Mouse (Mus musculus) limb, embryonic 11.5 days (tissue): ENCODE measurements around the gene Hist1h4k. TPM values are rescaled to one million over a fixed set of nuclear protein-coding genes. Genes with fewer than 3 reads are reported as not detected.
"Not testable (repeated sequence)": the region's sequence is repeated elsewhere in the genome, so short reads cannot be mapped to it uniquely, and the experiment has no call there.

ENCODE experiments used
- ATAC-seq: fragments of 200-750 bp; cut with Nextera tagmentation; 2 replicates; pipeline ENCODE4 v1.8.0; 2017; ENCODE audit warnings: low read depth; ENCODE audit not compliant: insufficient number of reproducible peaks, low FRiP score, low TSS enrichment
- DNase-seq: peaks from one replicate; pipeline ENCODE4 v3.0.0-alpha.2; 2015; ENCODE audit warnings: low spot score
- H3K27ac ChIP-seq: fragments of 300-500 bp; sonication (generic); replicated peaks from 2 replicates; pipeline ENCODE4 v1.5.1; 2014; ENCODE audit warnings: low read depth, mild to moderate bottlenecking, low read length
- H3K27me3 ChIP-seq: fragments of 300-500 bp; sonication (generic); 2 replicates; pipeline ENCODE4 v1.6.1; 2014; ENCODE audit warnings: mild to moderate bottlenecking, low read length, mixed read lengths; ENCODE audit not compliant: control insufficient read depth, insufficient read depth
- H3K36me3 ChIP-seq: fragments of 300-500 bp; sonication (generic); 2 replicates; pipeline ENCODE4 v1.6.1; 2014; ENCODE audit warnings: mild to moderate bottlenecking, low read length, moderate library complexity, mixed read lengths; ENCODE audit not compliant: control insufficient read depth, insufficient read depth
- H3K4me1 ChIP-seq: fragments of 300-500 bp; sonication (generic); 2 replicates; pipeline ENCODE4 v1.6.1; 2014; ENCODE audit warnings: low read length, mixed read lengths; ENCODE audit not compliant: control insufficient read depth, insufficient read depth
- H3K4me2 ChIP-seq: fragments of 300-500 bp; sonication (generic); 2 replicates; pipeline ENCODE4 v1.6.1; 2014; ENCODE audit warnings: low read depth, mild to moderate bottlenecking, moderate library complexity; ENCODE audit not compliant: severe bottlenecking
- H3K4me3 ChIP-seq: fragments of 300-500 bp; sonication (generic); 2 replicates; pipeline ENCODE4 v1.5.1; 2014; ENCODE audit warnings: low read depth, low read length
- H3K9ac ChIP-seq: fragments of 300-500 bp; sonication (generic); 2 replicates; pipeline ENCODE4 v1.6.1; 2014; ENCODE audit warnings: mild to moderate bottlenecking, low read length
- H3K9me3 ChIP-seq: fragments of 300-500 bp; sonication (generic); 2 replicates; pipeline ENCODE4 v1.6.1; 2016; ENCODE audit warnings: low read length; ENCODE audit not compliant: control insufficient read depth
- WGBS: fragments of 180-500 bp; shearing (Covaris S2); extraction: QIAGEN DNeasy Blood & Tissue Kit; methylation state at CpG from one replicate; pipeline ENCODE4 v1.1.7; 2014; 5-methylcytosine and 5-hydroxymethylcytosine counted together
- polyA plus RNA-seq: library from polyadenylated mRNA; unstranded; fragments of >200 nt; fragmentation: Nextera tagmentation; extraction: Ambion mirVana; gene quantifications from 2 replicates; pipeline ENCODE4 v1.2.1, GENCODE M21; 2014

Gene Hist1h4k
- polyA plus RNA-seq, 1 experiment from 2014 or later = 7.1 TPM

DNA sequence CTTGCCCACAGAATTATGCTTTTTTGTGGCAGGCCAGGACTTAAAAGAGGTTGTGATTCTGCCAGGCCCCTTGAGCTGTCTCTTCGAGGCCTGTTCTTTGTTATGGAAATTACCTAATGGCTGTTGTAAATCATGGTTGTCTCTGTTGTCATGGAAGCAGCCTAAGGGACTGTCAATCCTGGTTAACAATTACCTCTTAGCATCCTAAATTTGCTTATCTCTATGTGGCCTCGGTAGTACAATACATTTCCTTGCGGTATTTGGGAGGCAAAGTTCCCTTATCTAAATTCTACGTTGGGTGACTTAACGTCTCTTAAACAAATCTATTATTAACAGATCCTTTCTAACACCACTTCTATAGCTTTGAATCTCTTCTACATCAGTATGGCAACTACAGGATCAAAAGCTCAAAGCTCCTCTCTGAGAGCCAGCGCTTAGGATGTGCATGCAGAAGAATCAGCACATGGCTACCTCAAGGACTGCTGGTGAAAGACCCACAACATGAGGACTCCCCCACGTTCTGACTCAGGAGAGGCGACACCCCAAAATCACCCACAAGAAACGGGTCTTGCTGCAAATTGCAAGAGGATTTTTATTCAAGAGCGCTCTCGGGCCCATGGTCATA lies 22.2 kb downstream of the Hist1h4k start:
- no peaks in the 10 kb centered on the region for H3K4me1 ChIP-seq
- no peak overlapping the region for H3K9ac ChIP-seq
- 19% methylated on average over 11 of the region's 11 CpGs for WGBS
- no peaks in the 10 kb centered on the region for H3K36me3 ChIP-seq
- DNase-seq (no peak), ATAC-seq (no peak)
- H3K4me2 ChIP-seq = no peak overlapping the region
- no peaks in the 10 kb centered on the region for H3K9me3 ChIP-seq
- H3K27ac ChIP-seq = no peak overlapping the region
- no peaks in the 10 kb centered on the region for H3K27me3 ChIP-seq
- H3K4me3 ChIP-seq = no peak overlapping the region

DNA sequence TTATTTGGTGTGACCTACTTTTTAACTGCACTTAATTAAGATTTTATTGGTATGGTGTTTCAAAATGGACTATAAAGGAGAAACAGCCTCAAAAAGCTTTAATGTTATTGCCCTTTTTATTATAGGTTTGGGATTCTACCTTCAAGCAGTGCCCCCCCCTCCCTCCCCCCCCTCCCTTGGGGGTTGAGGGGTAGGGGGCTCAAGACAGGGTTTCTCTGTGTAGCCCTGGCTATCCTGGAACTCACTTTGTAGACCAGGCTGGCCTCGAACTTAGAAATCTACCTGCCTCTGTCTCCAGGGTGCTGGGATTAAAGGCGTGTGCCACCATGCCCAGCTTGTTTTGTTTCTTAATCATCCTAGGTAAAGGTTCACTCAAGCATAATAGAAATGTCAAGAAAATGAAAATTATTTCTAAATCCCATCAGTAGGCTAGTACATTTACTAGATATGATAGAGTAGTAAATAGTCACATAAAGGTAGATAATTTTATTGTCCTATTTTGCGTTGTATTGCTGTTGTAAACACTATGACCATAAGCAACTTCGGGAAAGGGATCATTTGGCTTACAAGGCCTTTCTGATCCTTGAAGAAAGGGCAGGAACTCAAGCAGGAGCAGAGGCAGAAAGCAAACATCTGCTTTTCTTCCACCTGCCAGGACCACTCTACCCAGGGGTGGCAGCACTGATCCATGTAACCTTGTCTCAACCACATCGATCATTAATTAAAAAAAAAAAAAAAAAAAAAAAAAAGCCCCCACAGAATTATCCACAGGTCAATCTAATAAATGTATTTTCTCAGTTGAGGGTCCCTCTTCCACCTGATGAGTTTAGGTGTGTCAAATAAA lies 27.1 kb downstream of the Hist1h4k start:
- H3K9ac ChIP-seq = no peak overlapping the region
- no peaks in the 10 kb centered on the region for H3K36me3 ChIP-seq
- peak overlapping the region; percentile 65; the same call in 1 of the 2 replicates for H3K27ac ChIP-seq
- no peaks in the 10 kb centered on the region for H3K27me3 ChIP-seq
- H3K4me1 ChIP-seq = 0 out of 2 replicates have a peak, but pooled peaks cover 4% of the 10 kb centered on the region
- H3K9me3 ChIP-seq = no peaks in the 10 kb centered on the region
- no peak overlapping the region for H3K4me3 ChIP-seq
- DNase-seq (peak; percentile 60), ATAC-seq (no peak)
- peak overlapping the region; percentile 40; the same call in 1 of the 2 replicates for H3K4me2 ChIP-seq
- WGBS = 37% methylated on average over 5 of the region's 5 CpGs

DNA sequence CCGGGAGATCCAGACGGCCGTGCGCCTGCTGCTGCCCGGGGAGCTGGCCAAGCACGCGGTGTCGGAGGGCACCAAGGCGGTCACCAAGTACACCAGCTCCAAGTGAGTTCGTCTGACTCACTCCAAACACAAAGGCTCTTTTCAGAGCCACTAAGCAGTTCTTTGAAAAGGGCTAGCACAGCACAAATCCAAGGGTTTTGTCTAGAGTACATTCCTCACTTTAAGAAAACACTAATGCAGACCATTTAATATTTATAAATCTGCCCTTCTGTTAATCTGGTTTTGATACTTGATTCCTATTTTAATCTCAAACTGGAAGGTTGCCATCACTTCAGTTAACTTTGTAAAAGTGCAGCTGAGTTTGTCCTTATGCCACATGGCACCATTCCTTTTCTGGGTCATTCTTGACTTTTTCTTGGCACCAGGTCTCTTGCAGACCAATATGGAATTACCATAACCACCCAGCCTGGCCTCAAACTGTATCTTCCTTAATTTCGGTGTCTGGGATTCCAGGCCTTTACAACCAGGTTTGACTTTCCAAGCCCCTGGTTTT lies 27.9 kb downstream of the Hist1h4k start:
- H3K36me3 ChIP-seq = no peaks in the 10 kb centered on the region
- H3K27me3 ChIP-seq = no peaks in the 10 kb centered on the region
- peak overlapping the region; percentile 96 for H3K27ac ChIP-seq
- WGBS = 4% methylated on average over 11 of the region's 11 CpGs
- 0 out of 2 replicates have a peak, but pooled peaks cover 4% of the 10 kb centered on the region for H3K4me1 ChIP-seq
- peak overlapping the region; percentile 15; the same call in 1 of the 2 replicates for H3K4me3 ChIP-seq
- peak overlapping the region; percentile 40 for H3K4me2 ChIP-seq
- H3K9me3 ChIP-seq = no peaks in the 10 kb centered on the region
- peak; percentile 3; the same call in 1 of the 2 replicates for ATAC-seq
- peak overlapping the region; percentile 44 for H3K9ac ChIP-seq
- peak; percentile 71 for DNase-seq

DNA sequence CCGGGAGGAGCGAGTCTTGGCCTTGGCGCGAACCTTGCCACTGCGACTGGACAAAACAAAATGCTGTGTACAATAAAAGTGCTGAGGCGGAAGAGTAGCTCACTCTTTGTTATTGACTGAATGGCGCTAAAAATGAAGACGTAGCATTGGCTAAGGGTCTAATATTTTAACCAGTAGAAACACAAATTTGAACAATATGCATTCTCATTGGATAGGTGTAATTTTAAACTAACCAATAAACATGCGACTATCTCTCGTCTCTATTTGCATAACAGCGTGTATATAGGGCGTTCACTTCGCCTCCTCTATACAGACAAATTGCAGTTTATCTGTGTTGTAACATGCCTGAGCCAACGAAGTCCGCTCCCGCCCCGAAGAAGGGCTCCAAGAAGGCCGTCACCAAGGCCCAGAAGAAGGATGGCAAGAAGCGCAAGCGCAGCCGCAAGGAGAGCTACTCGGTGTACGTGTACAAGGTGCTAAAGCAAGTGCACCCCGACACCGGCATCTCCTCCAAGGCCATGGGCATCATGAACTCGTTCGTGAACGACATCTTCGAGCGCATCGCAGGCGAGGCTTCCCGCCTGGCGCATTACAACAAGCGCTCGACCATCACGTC lies 28.4 kb downstream of the Hist1h4k start, which contains the start of gene Hist1h2bm:
Hist1h2bm (plus strand) TSS at position 288 of the 616 bp plus-strand sequence.
- H3K27me3 ChIP-seq, H3K4me1 ChIP-seq, H3K36me3 ChIP-seq, H3K9me3 ChIP-seq: not testable (repeated sequence)
- DNase-seq = peak; percentile 84
- WGBS = under 1% methylated on average over 37 of the region's 37 CpGs
- H3K27ac ChIP-seq = peak within 1 kb of the TSS; percentile 96
- H3K4me2 ChIP-seq = peak within 1 kb of the TSS; percentile 64
- peak within 1 kb of the TSS; percentile 82 for H3K9ac ChIP-seq
- peak within 1 kb of the TSS; percentile 30 for H3K4me3 ChIP-seq
- peak; percentile 97 for ATAC-seq

DNA sequence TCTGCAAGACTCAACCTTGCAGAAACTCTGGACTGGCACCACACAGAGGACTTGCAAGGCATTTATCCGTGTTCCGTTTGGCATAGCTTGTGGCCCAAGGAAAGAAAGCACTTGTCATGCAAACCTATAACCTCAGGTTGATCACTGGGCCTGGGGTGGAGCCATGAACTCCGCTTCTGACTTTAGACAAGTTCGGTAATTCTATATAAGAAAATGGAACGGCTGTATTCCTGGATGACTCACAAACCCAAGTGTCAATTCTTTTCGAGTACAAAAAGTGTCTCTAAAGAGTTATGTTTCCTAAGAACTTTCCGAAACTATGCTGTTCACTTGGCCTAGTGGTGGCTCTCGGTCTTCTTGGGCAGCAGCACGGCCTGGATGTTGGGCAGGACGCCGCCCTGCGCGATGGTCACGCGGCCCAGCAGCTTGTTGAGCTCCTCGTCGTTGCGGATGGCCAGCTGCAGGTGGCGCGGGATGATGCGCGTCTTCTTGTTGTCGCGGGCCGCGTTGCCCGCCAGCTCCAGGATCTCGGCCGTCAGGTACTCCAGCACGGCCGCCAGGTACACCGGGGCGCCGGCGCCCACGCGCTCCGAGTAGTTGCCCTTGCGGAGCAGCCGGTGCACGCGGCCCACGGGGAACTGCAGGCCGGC lies 29.1 kb downstream of the Hist1h4k start:
- not testable (repeated sequence) for ATAC-seq, H3K4me1 ChIP-seq

DNA sequence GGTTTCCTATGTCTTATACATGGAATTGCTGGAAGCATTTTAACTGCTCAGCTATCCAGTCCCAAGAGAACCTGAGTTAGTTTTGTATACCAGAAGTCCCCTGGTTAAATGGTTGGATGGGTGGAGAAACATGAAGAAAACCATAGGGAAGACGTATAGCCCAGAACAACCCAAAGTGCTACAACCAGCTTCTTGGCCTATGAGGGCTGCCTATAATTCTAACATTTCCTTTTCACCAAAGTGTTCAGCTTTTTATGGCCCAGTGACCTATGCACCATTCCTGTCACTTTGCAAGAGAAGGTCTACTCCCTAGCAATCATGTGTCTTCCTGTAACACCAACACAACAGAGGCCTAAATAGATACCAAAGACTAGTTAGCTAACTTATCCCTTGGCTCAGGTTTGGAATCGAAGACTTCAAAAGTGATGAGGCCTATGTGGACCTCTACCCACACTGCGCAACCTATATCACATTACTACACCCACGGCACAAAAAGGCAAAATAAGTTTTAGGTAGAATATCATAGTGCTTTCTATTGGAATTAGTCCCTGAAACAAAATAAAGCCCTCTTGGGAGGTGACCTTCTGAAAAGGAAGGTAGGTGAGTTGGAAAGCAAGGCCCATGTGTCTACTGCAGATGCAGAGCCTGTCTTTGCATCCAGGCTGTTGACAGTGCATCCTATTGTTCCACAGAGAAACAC lies 31.8 kb downstream of the Hist1h4k start:
- no peak for ATAC-seq
- WGBS = 57% methylated on average over 4 of the region's 4 CpGs
- Histone ChIP-seq H3K4me2 (peak overlapping the region; percentile 72), H3K27ac (peak overlapping the region; percentile 88), H3K4me1 (peaks cover 11% of the 10 kb centered on the region), H3K9me3 (no peaks in the 10 kb centered on the region), H3K36me3 (no peaks in the 10 kb centered on the region), H3K9ac (peak overlapping the region; percentile 66), H3K27me3 (no peaks in the 10 kb centered on the region), H3K4me3 (peak overlapping the region; percentile 42)
- peak; percentile 67 for DNase-seq

More for the DNA sequence above, 29.1 kb downstream of the Hist1h4k start:
- not testable (repeated sequence) for H3K9me3 ChIP-seq, H3K27me3 ChIP-seq, H3K36me3 ChIP-seq
- H3K9ac ChIP-seq = peak overlapping the region; percentile 82
- peak overlapping the region; percentile 30 for H3K4me3 ChIP-seq
- DNase-seq = peak; percentile 66
- H3K27ac ChIP-seq = peak overlapping the region; percentile 96
- H3K4me2 ChIP-seq = peak overlapping the region; percentile 64
- WGBS = 3% methylated on average over 20 of the region's 44 CpGs

DNA sequence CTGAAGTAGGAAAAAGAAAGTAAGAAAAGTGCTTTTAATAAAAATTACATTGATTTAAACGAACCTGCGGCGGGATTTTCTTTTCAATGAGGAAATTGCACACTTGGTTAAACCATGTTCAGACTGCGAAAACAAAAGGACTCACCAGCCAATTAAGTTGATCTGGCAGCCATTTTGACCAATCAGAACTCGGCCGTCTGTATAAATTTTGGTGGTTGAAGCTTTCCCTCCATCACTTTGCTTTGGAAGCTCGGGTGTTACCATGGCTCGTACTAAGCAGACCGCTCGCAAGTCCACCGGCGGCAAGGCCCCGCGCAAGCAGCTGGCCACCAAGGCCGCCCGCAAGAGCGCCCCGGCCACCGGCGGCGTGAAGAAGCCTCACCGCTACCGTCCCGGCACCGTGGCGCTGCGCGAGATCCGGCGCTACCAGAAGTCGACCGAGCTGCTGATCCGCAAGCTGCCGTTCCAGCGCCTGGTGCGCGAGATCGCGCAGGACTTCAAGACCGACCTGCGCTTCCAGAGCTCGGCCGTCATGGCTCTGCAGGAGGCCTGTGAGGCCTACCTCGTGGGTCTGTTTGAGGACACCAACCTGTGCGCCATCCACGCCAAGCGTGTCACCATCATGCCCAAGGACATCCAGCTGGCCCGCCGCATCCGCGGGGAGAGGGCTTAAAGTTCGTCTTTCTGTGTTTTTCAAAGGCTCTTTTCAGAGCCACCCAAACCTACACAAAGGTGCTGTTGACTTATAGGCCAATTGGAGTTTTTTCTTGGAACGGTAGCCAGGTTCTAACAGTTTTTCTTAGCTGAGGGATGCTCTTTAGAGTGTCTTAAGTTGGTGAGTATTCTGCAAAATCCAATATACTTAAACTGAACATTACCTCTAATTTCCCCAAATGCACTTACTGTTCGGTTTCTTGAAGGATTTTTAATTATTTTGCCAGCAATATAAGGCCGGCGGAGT lies 32.6 kb downstream of the Hist1h4k start, which contains the start of gene Hist1h3h:
Hist1h3h (plus strand) TSS at position 263 of the 961 bp plus-strand sequence.
- Histone ChIP-seq H3K4me3 (peak within 1 kb of the TSS; percentile 43), H3K9ac (peak within 1 kb of the TSS; percentile 71), H3K4me2 (peak within 1 kb of the TSS; percentile 77), H3K27ac (peak within 1 kb of the TSS; percentile 97), H3K4me1 (peaks cover 11% of the 10 kb centered on the region)
- WGBS = under 1% methylated on average over 27 of the region's 56 CpGs
- not testable (repeated sequence) for H3K27me3 ChIP-seq, H3K9me3 ChIP-seq, H3K36me3 ChIP-seq
- DNase-seq = peak; percentile 90
- ATAC-seq = peak; percentile 31; the same call in 1 of the 2 replicates
